Mouse (Mus musculus): Measurements from ENCODE around the gene Gramd2. TPM values are rescaled to one million over a fixed set of nuclear protein-coding genes. Genes with fewer than 3 reads are reported as not detected.

The Gramd2 gene
- polyA plus RNA-seq, 1 experiment from 2014 or later: 0.24 TPM

DNA sequence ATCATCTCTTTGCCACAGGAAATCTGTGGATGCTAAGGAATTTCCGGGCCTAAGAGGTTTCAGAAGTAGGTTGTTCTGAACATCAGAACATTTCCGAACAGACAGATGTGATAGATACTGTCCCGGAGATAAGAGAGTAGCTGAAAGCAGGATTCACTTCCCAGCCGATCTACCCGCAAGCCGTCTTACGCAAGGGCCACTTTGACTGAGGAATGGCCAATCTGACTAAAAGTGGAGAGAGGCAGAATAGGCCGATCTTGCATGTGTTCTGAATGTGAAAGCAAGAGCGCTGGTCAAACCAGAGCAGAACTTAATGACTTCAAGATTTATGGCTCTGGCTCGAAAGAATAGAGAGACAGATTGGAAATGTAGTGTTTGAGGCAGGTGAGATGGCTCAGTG, 45.6 kb downstream of the Gramd2 start:
- Histone ChIP-seq H3K27ac (no peak overlapping the region), H3K9ac (replicated peaks) (no peak overlapping the region), H3K4me1 (replicated peaks) (peaks cover 12% of the 10 kb centered on the region), H3K4me3 (replicated peaks) (no peak overlapping the region), H3K9me3 (no peaks in the 10 kb centered on the region), H3K27me3 (peaks cover 2% of the 10 kb centered on the region; the same call in 1 of the 2 replicates), H3K4me2 (no peak overlapping the region), H3K36me3 (no peaks in the 10 kb centered on the region)
- WGBS: 78% methylated on average over 10 of the region's 10 CpGs
- no peak for ATAC-seq (ENCODE audit: insufficient number of reproducible peaks, insufficient read depth, low FRiP score, low TSS enrichment, low read depth)

DNA sequence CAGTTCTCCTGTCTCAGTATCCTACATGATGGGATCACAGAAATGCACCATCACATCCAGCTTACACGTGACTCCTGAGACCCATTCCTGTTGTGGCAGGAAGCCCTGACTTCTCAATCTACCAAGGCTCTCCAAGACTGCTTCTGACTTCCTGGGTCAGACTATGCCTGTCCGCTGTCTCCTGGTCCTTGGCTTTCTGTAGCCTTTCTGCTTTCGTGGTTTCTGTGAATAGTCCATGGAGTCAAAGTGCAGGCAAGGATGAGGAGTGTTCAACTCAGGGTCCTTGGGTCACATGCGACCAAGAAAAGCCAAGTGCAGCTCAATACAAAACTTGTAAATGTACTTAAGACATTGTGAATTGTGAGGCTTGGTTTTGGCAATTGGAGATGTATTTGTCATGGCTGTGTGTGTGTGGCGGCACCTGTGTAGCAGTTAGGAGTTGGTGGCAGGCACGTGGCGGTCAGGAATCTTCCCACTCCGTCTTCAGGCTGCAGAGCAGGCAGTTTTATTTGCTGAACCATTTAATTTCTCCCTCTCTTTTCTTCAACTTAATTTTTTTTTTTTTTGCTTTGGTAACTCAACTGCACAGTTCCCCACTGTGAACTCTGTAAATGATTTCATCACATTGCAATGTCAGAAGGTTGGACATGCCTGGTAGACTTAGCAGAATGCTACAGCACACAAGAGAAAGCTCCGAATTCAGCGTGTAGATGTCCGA, 47.8 kb downstream of the Gramd2 start:
- Histone ChIP-seq H3K36me3 (no peaks in the 10 kb centered on the region), H3K9ac (replicated peaks) (no peak overlapping the region), H3K9me3 (no peaks in the 10 kb centered on the region), H3K4me1 (replicated peaks) (peaks cover 12% of the 10 kb centered on the region), H3K4me2 (no peak overlapping the region), H3K27me3 (no peaks in the 10 kb centered on the region), H3K4me3 (replicated peaks) (no peak overlapping the region), H3K27ac (no peak overlapping the region)
- ATAC-seq (ENCODE audit: insufficient number of reproducible peaks, insufficient read depth, low FRiP score, low TSS enrichment, low read depth): no peak
- 85% methylated on average over 11 of the region's 11 CpGs for WGBS

DNA sequence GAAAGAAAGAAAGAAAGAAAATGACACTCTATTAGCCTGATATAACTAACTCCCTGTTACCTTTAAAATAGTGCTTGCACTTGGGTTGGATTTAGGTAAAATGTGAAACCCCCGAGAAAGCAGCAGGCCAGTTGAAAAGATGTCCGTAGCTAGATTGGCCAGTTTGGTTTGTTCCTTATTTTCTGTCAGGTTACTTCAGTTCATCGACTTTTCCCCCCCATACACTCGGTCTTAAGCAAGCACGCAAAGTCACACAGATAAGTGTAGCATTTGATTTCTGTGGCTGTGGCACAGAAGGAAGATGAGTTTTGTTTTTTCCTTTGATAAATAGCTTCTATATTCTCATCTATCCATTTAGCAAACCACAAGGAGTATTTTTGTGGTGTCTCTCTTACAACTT, 51.2 kb downstream of the Gramd2 start:
- Histone ChIP-seq H3K9me3 (no peaks in the 10 kb centered on the region), H3K4me3 (replicated peaks) (no peak overlapping the region), H3K4me1 (replicated peaks) (no peaks in the 10 kb centered on the region), H3K9ac (replicated peaks) (no peak overlapping the region), H3K27me3 (no peaks in the 10 kb centered on the region), H3K4me2 (no peak overlapping the region), H3K27ac (no peak overlapping the region), H3K36me3 (no peaks in the 10 kb centered on the region)
- 93% methylated on average over 5 of the region's 5 CpGs for WGBS
- ATAC-seq (ENCODE audit: insufficient number of reproducible peaks, insufficient read depth, low FRiP score, low TSS enrichment, low read depth): no peak

DNA sequence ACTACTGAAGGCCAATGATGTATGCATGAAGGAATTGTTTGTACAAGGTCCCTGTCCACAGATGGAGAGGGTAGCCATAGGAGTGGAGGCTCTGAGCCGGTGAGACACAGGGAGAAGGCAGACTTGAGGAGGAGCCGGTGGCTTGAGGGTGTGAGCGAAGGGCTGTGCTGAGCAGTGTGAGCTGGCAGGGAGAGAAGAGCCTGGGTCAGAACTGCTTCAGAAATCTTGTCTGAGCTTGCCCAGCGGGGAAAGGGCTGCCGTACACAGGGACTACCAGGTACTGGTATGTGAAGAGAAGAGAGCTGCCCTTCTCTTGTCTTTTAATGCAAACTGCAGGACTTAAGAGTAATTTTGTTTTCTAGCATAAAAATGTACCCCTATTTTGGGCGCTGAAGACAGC, 53.1 kb downstream of the Gramd2 start:
- Histone ChIP-seq H3K27ac (no peak overlapping the region), H3K4me3 (replicated peaks) (no peak overlapping the region), H3K9me3 (no peaks in the 10 kb centered on the region), H3K9ac (replicated peaks) (no peak overlapping the region), H3K4me1 (replicated peaks) (no peaks in the 10 kb centered on the region), H3K4me2 (no peak overlapping the region), H3K36me3 (no peaks in the 10 kb centered on the region; the same call in 1 of the 2 replicates), H3K27me3 (no peaks in the 10 kb centered on the region)
- no peak for ATAC-seq (ENCODE audit: insufficient number of reproducible peaks, insufficient read depth, low FRiP score, low TSS enrichment, low read depth)
- 66% methylated on average over 6 of the region's 6 CpGs for WGBS

DNA sequence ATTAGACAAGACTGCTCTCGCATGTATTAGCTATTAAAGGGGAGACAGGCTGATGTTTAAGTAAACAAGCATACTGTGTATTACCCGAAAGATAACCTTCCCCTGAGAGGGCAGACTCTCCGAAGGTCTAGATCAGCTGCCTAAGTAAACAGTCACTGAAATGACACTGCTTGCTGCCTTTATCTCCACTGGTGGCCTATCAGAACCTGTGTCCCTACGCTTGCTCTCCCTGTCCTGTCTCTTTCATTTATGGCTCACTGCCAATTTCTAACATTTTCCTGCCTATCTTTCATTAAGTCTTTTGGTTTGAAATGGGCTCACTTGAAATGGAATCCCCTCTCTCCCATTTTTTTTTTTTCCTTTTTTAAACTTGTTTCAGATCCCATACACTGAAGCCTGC, 55.5 kb downstream of the Gramd2 start:
- no peak for ATAC-seq (ENCODE audit: insufficient number of reproducible peaks, insufficient read depth, low FRiP score, low TSS enrichment, low read depth)
- Histone ChIP-seq H3K9ac (replicated peaks) (no peak overlapping the region), H3K9me3 (no peaks in the 10 kb centered on the region), H3K27me3 (no peaks in the 10 kb centered on the region), H3K36me3 (no peaks in the 10 kb centered on the region; the same call in 1 of the 2 replicates), H3K4me3 (replicated peaks) (no peak overlapping the region), H3K27ac (no peak overlapping the region), H3K4me1 (replicated peaks) (no peaks in the 10 kb centered on the region), H3K4me2 (no peak overlapping the region)
- WGBS: 61% methylated on average over 4 of the region's 4 CpGs

DNA sequence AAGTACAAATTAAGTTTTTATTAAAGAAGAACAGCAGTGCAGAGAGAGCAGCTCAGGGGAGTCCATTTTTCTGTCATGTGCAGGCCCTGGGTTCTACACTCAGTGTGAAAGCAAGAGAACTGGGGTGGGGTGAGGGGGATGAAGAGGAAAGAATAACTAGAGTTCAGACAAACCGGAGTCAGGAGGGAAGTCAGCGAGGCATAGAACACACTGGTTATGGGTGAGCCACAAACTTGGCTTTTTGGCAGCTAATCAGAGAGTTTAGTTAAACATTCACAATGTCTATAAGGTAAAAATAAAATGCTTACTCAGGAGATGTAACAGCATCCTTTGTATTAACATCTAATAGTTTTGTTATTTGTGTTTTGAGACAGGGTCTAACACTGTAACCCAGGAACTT, 60.6 kb downstream of the Gramd2 start:
- WGBS: 92% methylated on average over 2 of the region's 2 CpGs
- no peak for ATAC-seq (ENCODE audit: insufficient number of reproducible peaks, insufficient read depth, low FRiP score, low TSS enrichment, low read depth)
- Histone ChIP-seq H3K4me3 (replicated peaks) (no peak overlapping the region), H3K9me3 (no peaks in the 10 kb centered on the region), H3K27ac (no peak overlapping the region), H3K4me2 (no peak overlapping the region), H3K27me3 (no peaks in the 10 kb centered on the region), H3K4me1 (replicated peaks) (no peaks in the 10 kb centered on the region), H3K36me3 (no peaks in the 10 kb centered on the region; the same call in 1 of the 2 replicates), H3K9ac (replicated peaks) (no peak overlapping the region)

DNA sequence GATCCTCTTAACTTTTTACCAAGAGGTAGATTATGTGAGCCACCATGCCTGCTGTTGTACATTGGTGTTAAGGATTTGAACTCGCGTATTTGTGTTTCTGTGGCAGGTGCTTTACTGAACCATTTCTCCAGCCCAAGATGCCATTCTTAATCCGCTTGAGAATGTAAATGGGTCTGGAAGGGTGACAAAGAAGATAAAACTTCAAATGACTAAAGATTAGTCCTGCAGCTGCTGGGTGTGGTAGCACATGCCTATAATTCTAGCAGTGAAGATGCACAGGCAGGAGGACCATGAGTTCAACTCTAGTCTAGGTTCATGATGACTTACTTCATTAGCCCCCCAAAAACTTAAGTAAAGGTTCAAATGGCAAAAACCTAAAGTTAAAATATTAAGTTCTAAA, 64.0 kb downstream of the Gramd2 start:
- H3K4me2 ChIP-seq: no peak overlapping the region
- H3K36me3 ChIP-seq: no peaks in the 10 kb centered on the region
- H3K27me3 ChIP-seq: no peaks in the 10 kb centered on the region
- no peaks in the 10 kb centered on the region for H3K4me1 ChIP-seq (replicated peaks)
- H3K27ac ChIP-seq: no peak overlapping the region
- no peak overlapping the region for H3K4me3 ChIP-seq (replicated peaks)
- WGBS: 92% methylated on average over 3 of the region's 3 CpGs
- no peaks in the 10 kb centered on the region for H3K9me3 ChIP-seq
- no peak overlapping the region for H3K9ac ChIP-seq (replicated peaks)
- ATAC-seq (ENCODE audit: insufficient number of reproducible peaks, insufficient read depth, low FRiP score, low TSS enrichment, low read depth): no peak

DNA sequence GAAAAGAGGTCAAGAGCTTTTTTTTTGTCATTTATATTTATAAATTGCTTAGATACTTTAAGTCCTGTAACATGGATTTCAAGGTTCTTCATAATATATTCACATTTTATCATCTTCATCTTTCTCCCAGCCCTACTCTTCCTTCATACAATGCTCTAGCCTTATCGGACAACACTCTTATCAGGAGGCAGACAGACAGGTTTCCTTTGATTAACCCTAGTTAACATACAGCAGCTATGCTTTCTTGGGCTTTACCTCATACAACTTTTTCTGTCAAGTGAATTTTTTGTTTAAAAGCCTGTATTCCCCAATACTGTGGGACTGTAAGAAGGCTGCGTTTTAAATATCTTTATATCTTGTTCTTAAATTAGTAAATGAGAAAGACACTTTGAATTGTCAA, 68.4 kb downstream of the Gramd2 start:
- Histone ChIP-seq H3K36me3 (no peaks in the 10 kb centered on the region), H3K9me3 (no peaks in the 10 kb centered on the region), H3K4me3 (replicated peaks) (no peak overlapping the region), H3K4me2 (no peak overlapping the region), H3K27me3 (no peaks in the 10 kb centered on the region), H3K4me1 (replicated peaks) (peaks cover 7% of the 10 kb centered on the region), H3K27ac (no peak overlapping the region), H3K9ac (replicated peaks) (no peak overlapping the region)
- no peak for ATAC-seq (ENCODE audit: insufficient number of reproducible peaks, insufficient read depth, low FRiP score, low TSS enrichment, low read depth)
- 93% methylated on average over 2 of the region's 2 CpGs for WGBS

DNA sequence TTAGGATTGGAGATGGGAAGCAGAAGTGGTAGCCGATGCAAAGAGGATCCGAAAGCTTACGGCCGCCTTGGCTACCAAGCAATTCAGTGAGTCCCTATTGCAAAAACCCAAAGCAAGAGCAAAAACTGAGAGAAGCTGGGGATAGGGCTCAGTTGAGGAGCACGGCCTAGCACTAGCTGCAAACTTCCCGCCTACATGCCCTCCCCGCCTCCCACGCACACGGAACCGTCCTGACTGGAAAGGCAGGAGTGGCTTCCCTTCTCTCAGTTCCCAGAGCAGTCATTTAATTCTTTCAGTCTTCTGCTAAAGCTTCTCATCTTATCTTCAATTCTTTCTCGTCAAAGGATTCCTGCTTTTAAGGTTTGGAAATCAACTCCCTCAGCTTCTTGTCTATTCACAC, 69.0 kb downstream of the Gramd2 start:
- H3K4me2 ChIP-seq: no peak overlapping the region
- H3K9me3 ChIP-seq: no peaks in the 10 kb centered on the region
- no peak overlapping the region for H3K9ac ChIP-seq (replicated peaks)
- no peak overlapping the region for H3K4me3 ChIP-seq (replicated peaks)
- H3K4me1 ChIP-seq (replicated peaks): peaks cover 7% of the 10 kb centered on the region
- H3K27ac ChIP-seq: no peak overlapping the region
- ATAC-seq (ENCODE audit: insufficient number of reproducible peaks, insufficient read depth, low FRiP score, low TSS enrichment, low read depth): no peak
- no peaks in the 10 kb centered on the region for H3K27me3 ChIP-seq
- WGBS: 88% methylated on average over 11 of the region's 11 CpGs
- no peaks in the 10 kb centered on the region for H3K36me3 ChIP-seq

DNA sequence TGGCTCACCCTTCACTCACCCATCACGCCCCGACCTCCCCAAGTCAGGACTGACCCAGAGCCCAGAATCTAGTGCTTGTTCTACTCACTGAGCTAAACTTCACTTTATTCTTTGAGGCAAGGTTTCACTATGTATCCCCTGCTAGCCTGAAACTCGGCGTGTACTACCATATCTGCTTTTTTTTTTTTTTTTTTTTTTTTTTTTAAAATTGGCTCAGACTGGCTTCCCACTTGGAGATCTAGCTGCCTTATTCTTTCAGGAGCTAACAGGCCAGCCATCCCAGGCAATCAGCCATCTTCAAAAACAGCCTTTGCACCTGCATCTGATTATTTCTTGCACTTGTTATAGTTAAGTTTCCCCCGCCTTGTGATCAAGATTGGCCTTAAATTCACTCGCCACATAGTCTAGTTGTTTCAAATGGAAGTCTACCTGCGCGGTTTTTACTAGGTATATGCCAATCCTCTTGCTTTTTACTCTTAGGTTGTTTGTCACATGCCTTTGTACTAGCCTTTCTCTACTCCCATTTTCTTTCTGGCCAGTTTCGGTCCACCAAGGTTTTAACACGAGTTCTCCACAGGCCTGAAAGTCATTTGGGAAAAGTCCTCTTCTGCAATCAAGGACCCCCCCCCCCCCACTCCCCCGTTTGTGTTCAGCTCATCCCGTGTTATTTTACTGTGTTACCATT, 69.8 kb downstream of the Gramd2 start:
- Histone ChIP-seq H3K36me3 (no peaks in the 10 kb centered on the region), H3K9me3 (no peaks in the 10 kb centered on the region), H3K4me1 (replicated peaks) (peaks cover 7% of the 10 kb centered on the region), H3K4me2 (peak overlapping the region; percentile 71), H3K27me3 (no peaks in the 10 kb centered on the region), H3K27ac (peak overlapping the region; percentile 94), H3K4me3 (replicated peaks) (peak overlapping the region; percentile 86), H3K9ac (replicated peaks) (peak overlapping the region; percentile 67)
- WGBS: 31% methylated on average over 12 of the region's 12 CpGs
- no peak for ATAC-seq (ENCODE audit: insufficient number of reproducible peaks, insufficient read depth, low FRiP score, low TSS enrichment, low read depth)

DNA sequence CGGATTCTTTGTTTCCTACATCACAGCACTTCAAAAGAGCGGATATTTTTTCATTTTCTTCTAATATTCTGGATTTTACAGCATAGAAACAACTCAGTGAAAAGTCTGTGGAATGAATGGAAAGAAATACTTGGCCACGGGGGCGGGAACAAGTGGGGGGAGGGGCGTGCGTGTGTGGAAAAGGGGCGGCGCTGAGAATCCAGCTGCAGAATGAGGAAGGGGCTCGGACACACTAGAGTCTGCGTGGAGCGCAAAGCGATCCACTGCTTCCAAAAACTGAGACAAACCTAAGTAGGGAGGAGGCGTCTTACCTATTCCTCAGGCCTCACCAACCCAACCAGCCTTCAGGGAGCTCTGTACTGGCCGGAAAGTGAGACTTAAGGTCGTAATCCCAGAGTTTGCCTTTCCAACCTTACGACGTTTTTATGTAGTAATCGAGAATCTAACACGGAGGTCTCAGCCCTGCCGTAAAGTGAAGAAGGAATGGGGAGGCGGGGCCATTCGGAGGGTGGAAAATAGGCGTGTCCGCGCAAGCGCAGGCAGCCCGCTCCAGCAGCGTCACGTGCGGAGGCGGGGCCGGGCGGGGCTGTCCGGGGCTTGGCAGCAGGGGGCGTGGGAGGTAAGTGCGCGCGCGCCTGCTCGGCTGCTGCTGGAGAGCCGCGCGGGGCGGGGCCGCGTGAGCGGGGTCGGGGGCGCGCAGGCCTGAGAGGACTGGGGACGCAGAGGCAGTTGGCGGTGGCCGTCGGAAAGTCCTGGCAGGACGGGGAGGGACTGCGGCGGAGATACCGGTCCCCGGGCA, 70.5 kb downstream of the Gramd2 start, which contains the start of the genes Senp8 and Myo9a:
Senp8 (minus strand) TSS at position 444 of the 799 bp plus-strand sequence.
Myo9a (plus strand) TSS at position 630 of the 799 bp plus-strand sequence.
- H3K4me3 ChIP-seq (replicated peaks): peak within 1 kb of the TSS; percentile 86
- H3K4me2 ChIP-seq: peak within 1 kb of the TSS; percentile 71
- no peaks in the 10 kb centered on the region for H3K9me3 ChIP-seq
- peaks cover 7% of the 10 kb centered on the region for H3K4me1 ChIP-seq (replicated peaks)
- H3K36me3 ChIP-seq: no peaks in the 10 kb centered on the region
- H3K27me3 ChIP-seq: no peaks in the 10 kb centered on the region
- peak within 1 kb of the TSS; percentile 85 for H3K9ac ChIP-seq (replicated peaks)
- peak; percentile 95 for ATAC-seq (ENCODE audit: insufficient number of reproducible peaks, insufficient read depth, low FRiP score, low TSS enrichment, low read depth)
- peak within 1 kb of the TSS; percentile 94 for H3K27ac ChIP-seq
- under 1% methylated on average over 57 of the region's 59 CpGs for WGBS
